Mouse (Mus musculus): ENCODE measurements around the gene Igfbp4.

Igfbp4 gene

GRCm38 (mm10) chr11:99041051-99041729, at the start of gene Igfbp4:
Igfbp4 (plus strand) TSS chr11:99041244.
- DNase-seq (ENCODE audit: low read depth, low spot score), result peak; percentile 54

GRCm38 (mm10) chr11:98995987-98996386, 45.1 kb upstream of the Igfbp4 start:
- no peak for DNase-seq (ENCODE audit: low read depth, low spot score)

- no peak for DNase-seq (ENCODE audit: low read depth, low spot score)
These were observed 43.4 kb upstream of the Igfbp4 start for GRCm38 (mm10) chr11:98997659-98998058.

GRCm38 (mm10) chr11:98998776-98999175, 42.3 kb upstream of the Igfbp4 start:
- no peak for DNase-seq (ENCODE audit: low read depth, low spot score)

- no peak for DNase-seq (ENCODE audit: low read depth, low spot score)
These were observed 41.8 kb upstream of the Igfbp4 start for GRCm38 (mm10) chr11:98999243-98999642.

- DNase-seq (ENCODE audit: low read depth, low spot score), result no peak
These were observed 34.3 kb upstream of the Igfbp4 start for GRCm38 (mm10) chr11:99006788-99007187.

- no peak for DNase-seq (ENCODE audit: low read depth, low spot score)
These were observed 30.9 kb upstream of the Igfbp4 start for GRCm38 (mm10) chr11:99010124-99010523.

- DNase-seq (ENCODE audit: low read depth, low spot score), result no peak
These were observed 30.3 kb upstream of the Igfbp4 start for GRCm38 (mm10) chr11:99010706-99011105.

GRCm38 (mm10) chr11:99013856-99014255, 27.2 kb upstream of the Igfbp4 start:
- DNase-seq (ENCODE audit: low read depth, low spot score), result no peak

- DNase-seq (ENCODE audit: low read depth, low spot score), result no peak
These were observed 21.2 kb upstream of the Igfbp4 start for GRCm38 (mm10) chr11:99019844-99020243.

GRCm38 (mm10) chr11:99022384-99022933, 18.6 kb upstream of the Igfbp4 start:
- no peak for DNase-seq (ENCODE audit: low read depth, low spot score)

- peak; percentile 19 for DNase-seq (ENCODE audit: low read depth, low spot score)
These were observed 17.9 kb upstream of the Igfbp4 start for GRCm38 (mm10) chr11:99023094-99023493.

GRCm38 (mm10) chr11:99023500-99024467, 17.3 kb upstream of the Igfbp4 start, which contains the start of gene Top2a:
Top2a (minus strand) TSS chr11:99024189.
- DNase-seq (ENCODE audit: low read depth, low spot score), result peak; percentile 98

- no peak for DNase-seq (ENCODE audit: low read depth, low spot score)
These were observed 16.4 kb upstream of the Igfbp4 start for GRCm38 (mm10) chr11:99024468-99025134.

GRCm38 (mm10) chr11:99025878-99026277, 15.2 kb upstream of the Igfbp4 start:
- DNase-seq (ENCODE audit: low read depth, low spot score), result peak; percentile 83

- no peak for DNase-seq (ENCODE audit: low read depth, low spot score)
These were observed 14.1 kb upstream of the Igfbp4 start for GRCm38 (mm10) chr11:99026899-99027440.

GRCm38 (mm10) chr11:99035350-99035749, 5.7 kb upstream of the Igfbp4 start:
- DNase-seq (ENCODE audit: low read depth, low spot score), result peak; percentile 38

- DNase-seq (ENCODE audit: low read depth, low spot score), result no peak
These were observed 4.8 kb upstream of the Igfbp4 start for GRCm38 (mm10) chr11:99036254-99036653.

GRCm38 (mm10) chr11:99039782-99040181, 1.3 kb upstream of the Igfbp4 start:
- peak; percentile 94 for DNase-seq (ENCODE audit: low read depth, low spot score)

- peak; percentile 39 for DNase-seq (ENCODE audit: low read depth, low spot score)
These were observed 584 bp upstream of the Igfbp4 start for GRCm38 (mm10) chr11:99040346-99040974.
